Mouse (Mus musculus) myocyte (in vitro differentiated cells): ENCODE measurements around the gene Elfn1.

ENCODE experiments used
- CEBPB ChIP-seq: IDR thresholded peaks from 2 replicates; pipeline ENCODE4 v1.6.1; 2011; ENCODE audit warnings: mild to moderate bottlenecking, moderate library complexity; ENCODE audit not compliant: poor library complexity, insufficient read depth, severe bottlenecking
- E2F4 ChIP-seq: IDR thresholded peaks from one replicate; pipeline ENCODE4 v1.6.1; 2011; ENCODE audit warnings: mild to moderate bottlenecking, control low read depth, moderate library complexity; ENCODE audit not compliant: insufficient read depth
- MAX ChIP-seq: IDR thresholded peaks from one replicate; pipeline ENCODE4 v1.6.1; 2011; ENCODE audit warnings: low read depth, mild to moderate bottlenecking, control low read depth
- MYOD1 ChIP-seq, 3 experiments: IDR thresholded peaks; one replicate each; pipeline ENCODE4 v1.6.1; 2011; ENCODE audit warnings: control low read depth in 2 of 3, low read depth in 2 of 3, mild to moderate bottlenecking in 2 of 3, moderate library complexity in 1 of 3; ENCODE audit not compliant: insufficient read length in 2 of 3, control insufficient read depth in 1 of 3
- POLR2A ChIP-seq: IDR thresholded peaks from one replicate; pipeline ENCODE4 v1.6.1; 2011; ENCODE audit warnings: low read depth, mild to moderate bottlenecking, control low read depth, moderate library complexity; ENCODE audit not compliant: insufficient read length
- POLR2AphosphoS2 ChIP-seq: IDR thresholded peaks from one replicate; pipeline ENCODE4 v1.6.1; 2011; ENCODE audit warnings: low read depth, control low read depth; ENCODE audit not compliant: insufficient read length
- SRF ChIP-seq: IDR thresholded peaks from one replicate; pipeline ENCODE4 v1.6.1; 2011; ENCODE audit warnings: low read depth; ENCODE audit not compliant: control insufficient read depth, insufficient read length
- TCF12 ChIP-seq: IDR thresholded peaks from one replicate; pipeline ENCODE4 v1.6.1; 2011; ENCODE audit warnings: mild to moderate bottlenecking, control low read depth; ENCODE audit not compliant: poor library complexity, insufficient read depth, severe bottlenecking
- USF1 ChIP-seq: IDR thresholded peaks from one replicate; pipeline ENCODE4 v1.6.1; 2011; ENCODE audit warnings: low read depth, mild to moderate bottlenecking, control low read depth, moderate library complexity

DNA sequence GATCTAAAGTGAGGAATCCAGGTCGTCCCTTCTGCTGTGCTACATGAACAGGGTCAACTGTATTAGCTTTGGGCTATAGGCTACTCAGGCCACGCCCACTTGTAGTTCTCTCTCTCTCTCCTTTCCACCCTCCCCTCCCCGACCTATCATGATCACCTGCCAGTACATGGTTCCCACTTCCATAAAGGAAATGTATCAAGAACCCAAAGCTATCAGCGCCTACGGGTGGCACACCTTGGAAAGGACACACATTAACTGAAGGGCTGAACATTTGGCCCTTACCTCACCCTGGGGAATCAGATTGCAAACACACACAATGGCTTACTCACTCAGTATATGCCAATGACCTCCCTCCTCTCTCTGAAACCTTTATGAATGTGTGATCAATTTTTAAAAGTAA lies 28.0 kb upstream of the Elfn1 start:
- TF ChIP-seq CEBPB (no peak), POLR2A (no peak), SRF (no peak), MYOD1 (IDR thresholded peaks at IDR 0.05; ENCODE audit: control insufficient read depth in 1 of 3, insufficient read length in 2 of 3, low read depth in 2 of 3) (no peak), USF1 (no peak), E2F4 (no peak), POLR2AphosphoS2 (no peak), TCF12 (no peak), MAX (no peak)
